Mouse (Mus musculus): ENCODE results near the gene Chst5. TPM values are rescaled to one million over a fixed set of nuclear protein-coding genes. Genes with fewer than 3 reads are reported as not detected.

Gene Chst5
- polyA plus RNA-seq, 1 experiment: not detected

DNA sequence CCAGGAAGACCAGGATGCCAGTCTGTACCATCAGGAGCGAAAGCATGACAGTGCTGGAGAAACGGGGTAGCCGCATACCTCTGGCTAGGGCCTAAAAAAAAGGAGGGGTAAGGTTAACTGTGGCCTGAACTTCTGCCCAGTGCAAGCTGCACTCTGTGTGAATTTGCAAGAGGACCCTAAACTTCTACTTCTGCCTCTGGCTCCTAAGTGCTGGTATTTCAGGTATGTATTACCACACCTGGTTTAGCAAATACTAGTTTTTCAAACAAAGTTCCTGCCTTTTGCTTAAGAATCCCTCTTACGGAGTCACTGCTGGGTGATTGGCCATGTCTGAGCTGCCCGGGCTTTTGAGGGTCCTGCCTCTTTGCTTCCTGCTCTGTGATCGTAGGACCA lies 19.3 kb downstream of the Chst5 start:
- no peaks in the 10 kb centered on the region for H3K79me3 ChIP-seq (ENCODE audit: low read depth)
- no peaks in the 10 kb centered on the region for H3K79me2 ChIP-seq (ENCODE audit: control insufficient read depth, insufficient read depth)
- no peaks in the 10 kb centered on the region for H3K36me3 ChIP-seq (ENCODE audit: control insufficient read depth, insufficient read depth)
- no peak overlapping the region for H3ac ChIP-seq (ENCODE audit: control insufficient read depth, insufficient read length, low read depth)
- H3K27me3 ChIP-seq (ENCODE audit: control insufficient read depth, insufficient read depth, insufficient read length): peaks cover 16% of the 10 kb centered on the region
- TF ChIP-seq MYOD1 (IDR thresholded peaks at IDR 0.05; ENCODE audit: control insufficient read depth, insufficient read length, low read depth): no peak
- TF ChIP-seq CEBPB (IDR thresholded peaks at IDR 0.05; ENCODE audit: low read depth): no peak
- H3K4me3 ChIP-seq (ENCODE audit: insufficient read depth, poor library complexity, severe bottlenecking): no peak overlapping the region

DNA sequence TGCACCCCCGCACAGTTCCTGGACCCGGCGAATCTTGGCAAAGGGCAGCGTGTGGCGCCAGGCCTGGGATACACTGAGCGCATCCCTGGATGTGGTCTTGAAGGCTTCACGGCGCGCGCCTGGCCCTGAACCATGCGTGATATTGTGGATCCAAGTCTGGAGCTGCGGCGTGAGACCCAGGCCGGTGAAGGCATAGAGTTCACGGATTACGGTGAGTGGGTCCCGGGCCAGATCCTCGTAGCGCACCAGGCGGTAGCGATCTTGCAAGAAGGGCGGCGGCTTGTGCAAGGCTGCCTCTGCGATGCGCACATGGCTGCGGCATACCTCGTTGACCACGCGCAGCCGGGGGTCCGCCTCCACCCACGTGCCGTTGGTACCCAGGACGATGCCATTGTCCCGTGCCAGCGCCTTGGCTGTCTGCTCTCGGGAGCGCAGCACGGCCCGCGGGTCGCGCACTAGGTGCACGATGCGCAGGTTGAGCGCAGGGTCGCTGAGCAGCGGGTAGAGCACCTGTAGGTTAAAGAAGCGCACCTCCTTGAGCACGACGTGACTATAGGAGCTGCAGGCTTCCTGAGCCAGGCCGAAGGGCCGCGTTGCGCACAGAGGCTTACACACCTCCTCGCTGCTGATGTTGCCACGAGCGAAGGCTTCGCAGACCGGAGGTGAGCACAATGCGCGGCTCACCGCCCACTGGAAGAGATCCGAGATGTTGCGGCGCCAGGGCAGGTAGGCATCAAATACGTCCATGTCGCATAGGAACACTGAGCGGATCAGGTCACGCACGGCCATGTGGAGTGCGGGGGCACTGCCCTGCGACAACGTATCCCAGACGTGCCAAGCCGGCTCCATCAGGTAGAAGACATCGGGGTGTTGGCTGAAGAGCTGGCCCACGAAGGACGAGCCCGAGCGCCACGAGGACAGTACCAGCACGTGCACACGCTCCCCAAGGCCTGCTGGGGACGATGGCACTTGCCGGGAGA lies 20.0 kb downstream of the Chst5 start:
- Histone ChIP-seq H3K27me3 (ENCODE audit: control insufficient read depth, insufficient read depth, insufficient read length) (peaks cover 16% of the 10 kb centered on the region), H3ac (ENCODE audit: control insufficient read depth, insufficient read length, low read depth) (no peak overlapping the region), H3K79me2 (ENCODE audit: control insufficient read depth, insufficient read depth) (no peaks in the 10 kb centered on the region), H3K36me3 (ENCODE audit: control insufficient read depth, insufficient read depth) (no peaks in the 10 kb centered on the region), H3K79me3 (ENCODE audit: low read depth) (no peaks in the 10 kb centered on the region), H3K4me3 (ENCODE audit: insufficient read depth, poor library complexity, severe bottlenecking) (no peak overlapping the region)
- TF ChIP-seq CTCF (IDR thresholded peaks at IDR 0.05; ENCODE audit: control insufficient read depth, insufficient read depth, insufficient read length) (no peak), MAX (IDR thresholded peaks at IDR 0.05) (no peak), MYOD1 (IDR thresholded peaks at IDR 0.05; ENCODE audit: control insufficient read depth, insufficient read length, low read depth) (no peak), CEBPB (IDR thresholded peaks at IDR 0.05; ENCODE audit: low read depth) (no peak)

DNA sequence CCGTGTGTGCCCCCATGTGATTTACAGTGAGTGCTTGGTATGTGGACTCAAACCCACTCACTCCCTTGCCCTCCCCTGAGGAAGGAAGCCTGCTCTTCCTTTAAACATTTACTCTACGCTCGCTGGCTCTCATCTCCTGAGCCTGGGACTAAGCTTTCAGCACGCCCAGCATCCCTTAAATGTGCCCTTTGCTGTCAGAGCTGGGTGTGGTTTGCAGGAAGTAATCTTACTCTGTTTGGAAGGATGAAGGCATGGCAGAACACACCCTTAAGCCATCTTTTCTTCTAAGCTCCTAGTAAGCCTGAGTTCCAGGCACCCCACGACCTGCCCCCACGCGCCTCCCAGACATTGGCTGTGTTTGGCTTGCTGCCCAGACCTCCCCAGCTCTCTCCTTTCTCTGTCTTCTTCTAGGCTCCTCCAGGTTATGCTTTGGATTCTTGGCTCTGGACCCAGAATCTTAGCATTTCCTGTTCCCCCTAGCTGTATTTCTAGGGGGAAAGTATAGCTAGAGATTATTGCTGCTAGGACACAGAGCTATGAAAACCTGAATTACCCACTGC lies 22.1 kb downstream of the Chst5 start:
- Histone ChIP-seq H3ac (ENCODE audit: control insufficient read depth, insufficient read length, low read depth) (no peak overlapping the region), H3K27me3 (ENCODE audit: control insufficient read depth, insufficient read depth, insufficient read length) (peaks cover 16% of the 10 kb centered on the region), H3K79me2 (ENCODE audit: control insufficient read depth, insufficient read depth) (no peaks in the 10 kb centered on the region), H3K4me3 (ENCODE audit: insufficient read depth, poor library complexity, severe bottlenecking) (no peak overlapping the region), H3K36me3 (ENCODE audit: control insufficient read depth, insufficient read depth) (no peaks in the 10 kb centered on the region), H3K79me3 (ENCODE audit: low read depth) (no peaks in the 10 kb centered on the region)
- TF ChIP-seq CEBPB (IDR thresholded peaks at IDR 0.05; ENCODE audit: low read depth): no peak
- no peak for TF ChIP-seq FOSL1 (IDR thresholded peaks at IDR 0.05; ENCODE audit: insufficient read depth, low read length, poor library complexity, severe bottlenecking)
- no peak for TF ChIP-seq MYOD1 (IDR thresholded peaks at IDR 0.05; ENCODE audit: control insufficient read depth, insufficient read length, low read depth)
- TF ChIP-seq MYOG (IDR thresholded peaks at IDR 0.05; ENCODE audit: control insufficient read depth, extremely low read depth, insufficient read length): no peak

DNA sequence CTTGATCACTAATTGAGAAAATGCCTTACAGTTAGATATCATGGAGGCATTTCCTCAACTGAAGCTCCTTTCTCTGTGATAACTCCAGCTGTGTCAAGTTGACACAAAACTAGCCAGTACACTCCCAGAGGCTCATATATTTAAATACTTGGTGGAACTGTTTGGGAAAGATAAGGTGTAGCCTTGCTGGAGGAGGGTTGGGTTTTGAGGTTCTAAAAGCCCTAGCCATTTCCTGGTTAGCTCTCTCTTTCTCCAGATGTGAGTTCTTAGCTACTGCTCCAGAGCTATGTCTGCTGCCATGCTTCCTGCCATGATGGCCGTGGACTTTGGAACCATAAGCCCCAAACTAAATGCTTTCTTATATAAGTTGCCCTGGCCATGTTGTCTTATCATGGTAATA lies 22.8 kb downstream of the Chst5 start:
- Histone ChIP-seq H3K27me3 (ENCODE audit: control insufficient read depth, insufficient read depth, insufficient read length) (peaks cover 16% of the 10 kb centered on the region), H3K79me2 (ENCODE audit: control insufficient read depth, insufficient read depth) (no peaks in the 10 kb centered on the region), H3K36me3 (ENCODE audit: control insufficient read depth, insufficient read depth) (no peaks in the 10 kb centered on the region), H3K79me3 (ENCODE audit: low read depth) (no peaks in the 10 kb centered on the region), H3K4me3 (ENCODE audit: insufficient read depth, poor library complexity, severe bottlenecking) (no peak overlapping the region), H3ac (ENCODE audit: control insufficient read depth, insufficient read length, low read depth) (no peak overlapping the region)
- TF ChIP-seq CEBPB (IDR thresholded peaks at IDR 0.05; ENCODE audit: low read depth) (no peak), FOSL1 (IDR thresholded peaks at IDR 0.05; ENCODE audit: insufficient read depth, low read length, poor library complexity, severe bottlenecking) (no peak), MAX (IDR thresholded peaks at IDR 0.05) (no peak), MYOD1 (IDR thresholded peaks at IDR 0.05; ENCODE audit: control insufficient read depth, insufficient read length, low read depth) (no peak), USF1 (IDR thresholded peaks at IDR 0.05; ENCODE audit: low read depth) (no peak), CTCF (IDR thresholded peaks at IDR 0.05; ENCODE audit: control insufficient read depth, insufficient read depth, insufficient read length) (no peak), MYOG (IDR thresholded peaks at IDR 0.05; ENCODE audit: control insufficient read depth, extremely low read depth, insufficient read length) (no peak)

DNA sequence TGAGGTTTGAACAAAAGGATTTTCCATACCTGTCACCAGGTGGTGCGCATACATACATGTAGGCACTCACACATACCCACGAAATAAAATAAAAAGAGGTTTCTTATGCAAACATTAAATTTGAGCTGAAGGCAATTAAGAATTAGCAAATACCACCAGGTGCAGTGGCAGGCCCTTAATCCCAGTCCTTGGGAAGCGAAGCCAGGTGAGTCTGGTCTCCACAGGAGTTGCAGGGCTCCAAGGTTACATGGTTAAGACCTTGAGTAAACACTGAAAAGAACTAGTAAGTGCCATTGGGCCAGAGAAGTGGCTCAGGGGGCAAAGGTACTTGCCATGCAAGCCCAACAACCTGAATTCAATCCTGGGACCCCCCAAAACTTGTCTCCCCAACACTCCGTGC lies 26.6 kb downstream of the Chst5 start:
- H3K27me3 ChIP-seq (ENCODE audit: control insufficient read depth, insufficient read depth, insufficient read length): no peaks in the 10 kb centered on the region
- H3ac ChIP-seq (ENCODE audit: control insufficient read depth, insufficient read length, low read depth): no peak overlapping the region
- H3K79me2 ChIP-seq (ENCODE audit: control insufficient read depth, insufficient read depth): no peaks in the 10 kb centered on the region
- H3K79me3 ChIP-seq (ENCODE audit: low read depth): no peaks in the 10 kb centered on the region
- no peaks in the 10 kb centered on the region for H3K36me3 ChIP-seq (ENCODE audit: control insufficient read depth, insufficient read depth)
- no peak overlapping the region for H3K4me3 ChIP-seq (ENCODE audit: insufficient read depth, poor library complexity, severe bottlenecking)
- TF ChIP-seq MYOD1 (IDR thresholded peaks at IDR 0.05; ENCODE audit: control insufficient read depth, insufficient read length, low read depth): no peak
- TF ChIP-seq CEBPB (IDR thresholded peaks at IDR 0.05; ENCODE audit: low read depth): no peak
- TF ChIP-seq MYOG (IDR thresholded peaks at IDR 0.05; ENCODE audit: control insufficient read depth, extremely low read depth, insufficient read length): no peak
- TF ChIP-seq USF1 (IDR thresholded peaks at IDR 0.05; ENCODE audit: low read depth): no peak
- no peak for TF ChIP-seq MAX (IDR thresholded peaks at IDR 0.05)
- TF ChIP-seq FOSL1 (IDR thresholded peaks at IDR 0.05; ENCODE audit: insufficient read depth, low read length, poor library complexity, severe bottlenecking): no peak
- TF ChIP-seq CTCF (IDR thresholded peaks at IDR 0.05; ENCODE audit: control insufficient read depth, insufficient read depth, insufficient read length): no peak

DNA sequence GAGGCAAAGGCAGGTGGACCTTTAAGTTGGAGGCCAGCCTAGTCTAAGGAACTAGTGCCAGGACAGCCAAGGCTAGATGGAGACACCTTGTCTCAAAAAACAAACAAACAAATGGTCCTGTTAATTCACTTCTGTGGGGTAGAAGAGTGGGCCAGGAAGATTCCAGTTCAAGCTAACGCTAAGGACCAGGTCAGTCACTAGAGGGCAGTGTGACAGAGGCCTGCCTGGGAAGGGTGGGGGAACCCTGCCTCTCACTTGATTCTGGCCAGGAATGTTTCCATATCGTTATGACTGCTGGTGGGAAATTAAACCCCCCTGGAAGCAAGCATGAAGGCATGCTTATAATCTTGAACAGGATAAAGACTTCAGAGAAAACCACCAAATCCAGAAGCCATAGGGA lies 28.7 kb downstream of the Chst5 start:
- H3K36me3 ChIP-seq (ENCODE audit: control insufficient read depth, insufficient read depth): no peaks in the 10 kb centered on the region

More for the DNA sequence above, 28.7 kb downstream of the Chst5 start:
- no peaks in the 10 kb centered on the region for H3K79me3 ChIP-seq (ENCODE audit: low read depth)
- H3K4me3 ChIP-seq (ENCODE audit: insufficient read depth, poor library complexity, severe bottlenecking): no peak overlapping the region
- TF ChIP-seq CTCF (IDR thresholded peaks at IDR 0.05; ENCODE audit: control insufficient read depth, insufficient read depth, insufficient read length) (peak; percentile 81), FOSL1 (IDR thresholded peaks at IDR 0.05; ENCODE audit: insufficient read depth, low read length, poor library complexity, severe bottlenecking) (no peak), MAX (IDR thresholded peaks at IDR 0.05) (no peak), USF1 (IDR thresholded peaks at IDR 0.05; ENCODE audit: low read depth) (no peak), MYOG (IDR thresholded peaks at IDR 0.05; ENCODE audit: control insufficient read depth, extremely low read depth, insufficient read length) (no peak), CEBPB (IDR thresholded peaks at IDR 0.05; ENCODE audit: low read depth) (no peak)
- no peaks in the 10 kb centered on the region for H3K27me3 ChIP-seq (ENCODE audit: control insufficient read depth, insufficient read depth, insufficient read length)
- no peak overlapping the region for H3ac ChIP-seq (ENCODE audit: control insufficient read depth, insufficient read length, low read depth)
- H3K79me2 ChIP-seq (ENCODE audit: control insufficient read depth, insufficient read depth): no peaks in the 10 kb centered on the region

Measured in C2C12 (cell line).